Mouse (Mus musculus) kidney, postnatal 36 days (tissue): ENCODE measurements at regions not wholly inside any gene's neighbourhood (a gene's known extent, or its start where the extent isn't known, plus 50 kb on each side); places are given as distances from the start of the nearest gene placed in this dataset.

Experiments
- DNase-seq, 2 experiments: peaks; one replicate each; pipeline ENCODE4 v3.0.0; 2021 to 2022; ENCODE audit warnings: mixed read lengths in 2 of 2

DNA sequence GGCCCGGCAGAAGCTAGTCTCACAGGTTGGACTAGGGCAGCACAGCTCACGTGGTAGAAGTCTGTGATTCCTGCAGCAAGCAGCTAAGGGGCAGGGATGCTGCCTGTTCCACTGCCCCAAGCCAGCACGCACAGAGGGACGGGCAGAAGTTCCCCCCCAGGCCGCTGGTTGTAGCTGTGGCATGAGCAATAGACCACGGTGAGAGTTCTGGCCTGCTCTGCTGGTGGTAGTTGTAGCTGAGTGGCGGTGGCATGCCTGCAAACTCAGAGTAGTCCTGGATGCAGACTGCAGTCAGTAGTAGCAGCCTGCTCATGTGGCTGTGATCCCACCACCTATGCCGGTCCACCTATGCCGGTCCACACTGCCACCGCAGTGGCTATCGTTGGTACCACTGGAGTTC is 71.5 kb upstream of the Rpl39l start:
- no peak for DNase-seq

DNA sequence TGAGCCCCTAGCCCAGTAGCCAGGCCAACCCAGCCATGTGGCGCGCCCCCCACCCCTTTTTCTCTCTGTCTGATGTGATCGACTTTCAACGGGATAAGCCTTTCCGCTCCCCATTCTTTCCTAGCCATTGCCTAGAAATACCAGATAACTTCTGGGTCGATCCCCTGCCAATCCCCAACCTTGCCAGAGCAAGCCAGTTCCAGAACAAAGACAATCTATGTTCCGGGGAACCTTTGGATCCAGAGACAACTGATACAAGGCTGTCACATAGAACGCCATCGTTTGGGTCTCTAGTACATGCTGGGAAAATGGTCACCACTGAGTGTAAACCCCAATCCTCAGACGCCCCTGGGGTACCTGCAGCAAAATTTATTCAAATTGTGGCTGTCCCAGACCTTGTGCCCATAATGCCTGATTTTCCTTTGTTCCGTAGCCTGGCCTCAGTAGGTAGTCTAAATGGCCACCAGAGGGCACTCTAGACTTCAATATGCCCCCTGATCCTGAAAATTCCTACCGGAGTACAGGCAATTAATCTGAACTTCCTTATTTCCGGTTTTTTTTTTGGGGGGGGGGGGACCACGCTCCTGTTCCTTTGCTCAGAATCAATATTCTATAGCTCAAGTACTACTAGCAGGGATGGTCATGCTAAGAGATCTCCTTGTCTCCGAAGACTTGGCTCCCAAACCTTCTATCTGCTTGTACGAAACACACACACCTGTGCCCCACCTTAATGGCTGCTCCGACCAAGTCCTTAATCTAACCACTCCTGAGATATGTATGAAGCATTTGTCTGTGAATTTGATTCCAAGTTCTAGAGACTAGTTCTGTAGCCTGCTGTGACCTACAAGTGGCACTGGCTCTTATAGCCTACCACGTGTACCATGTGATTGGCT is 81.3 kb upstream of the Rpl39l start:
- DNase-seq, result peak; percentile 36 to 49

DNA sequence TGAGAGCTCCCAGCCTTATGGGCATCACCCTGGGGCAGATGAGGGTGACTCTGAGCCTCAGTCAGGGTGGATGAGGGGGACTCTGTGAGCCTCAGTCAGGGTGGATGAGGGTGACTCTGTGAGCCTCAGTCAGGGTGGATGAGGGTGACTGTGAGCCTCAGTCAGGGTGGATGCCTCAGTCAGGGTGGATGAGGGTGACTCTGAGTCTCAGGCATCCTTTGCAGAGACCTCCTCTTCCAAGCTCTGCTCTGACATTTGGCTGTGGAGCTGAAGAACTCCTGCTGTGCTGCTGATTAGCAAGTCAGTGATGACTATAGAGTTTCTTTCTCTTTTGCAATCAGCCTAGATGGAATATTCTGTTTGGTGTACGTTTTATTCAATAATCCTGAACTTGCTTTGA is 83.7 kb upstream of the Rpl39l start:
- DNase-seq, result no peak

GRCm38 (mm10) chr16:10085429-10085828 is 84.6 kb upstream of the Rpl39l start:
- DNase-seq, result no peak

GRCm38 (mm10) chr16:10081751-10082150 is 86.4 kb upstream of the Grin2a start:
- no peak for DNase-seq

DNA sequence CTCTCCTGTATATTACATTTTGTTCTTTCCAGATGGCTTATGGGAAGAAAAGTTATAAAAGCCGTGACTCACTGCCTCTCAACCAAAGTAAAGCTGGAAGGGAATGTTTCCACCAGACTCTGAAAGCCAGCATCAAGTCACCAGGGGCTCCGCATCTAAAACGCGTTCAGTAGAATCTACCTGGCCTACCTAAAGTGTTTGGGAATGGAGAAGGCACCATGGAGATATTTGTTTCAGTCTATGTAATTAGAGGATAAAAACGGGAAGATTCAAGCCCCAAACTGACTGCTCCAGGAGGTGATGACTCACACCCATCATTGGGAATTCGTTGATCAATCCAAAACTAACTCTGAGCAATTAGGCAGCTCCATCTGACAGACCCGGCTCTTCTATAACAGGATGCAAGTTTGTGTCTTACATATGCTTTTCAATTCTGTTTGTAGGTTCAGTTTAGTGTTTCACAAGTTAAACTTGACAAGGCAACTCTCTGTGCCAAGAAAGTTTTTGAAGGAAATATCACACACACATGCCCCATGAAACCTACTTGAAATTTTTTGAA is 84.8 kb upstream of the Grin2a start:
- no peak for DNase-seq

DNA sequence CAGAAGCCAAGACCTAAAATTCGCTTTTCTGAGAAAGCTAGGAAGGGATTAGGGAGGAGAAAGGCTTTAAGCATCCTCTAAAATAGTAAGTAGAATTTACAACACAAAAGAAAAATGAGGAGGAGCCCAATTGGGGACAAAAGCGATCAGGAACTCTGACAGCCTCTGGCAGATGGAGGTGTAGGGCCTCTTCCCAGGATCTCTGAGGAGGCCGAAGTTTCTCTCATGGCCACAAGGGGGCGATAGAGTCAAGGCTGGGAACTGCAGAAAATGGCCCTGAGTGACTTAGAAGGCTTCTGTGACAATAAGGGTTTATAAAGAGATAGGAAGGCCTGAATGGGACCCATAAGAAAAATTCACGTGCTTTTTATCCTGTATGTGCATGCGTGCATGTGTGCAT is 77.8 kb upstream of the Grin2a start:
- DNase-seq, result peak; percentile 5 to 61

GRCm38 (mm10) chr16:10063491-10063890 is 68.1 kb upstream of the Grin2a start:
- no peak for DNase-seq

- no peak for DNase-seq
Observed at GRCm38 (mm10) chr16:10058094-10058493, 62.7 kb upstream of the Grin2a start.
